Mouse (Mus musculus) central nervous system, embryonic 11.5 days (tissue): Measurements from ENCODE around the gene Cidec. TPM values are rescaled to one million over a fixed set of nuclear protein-coding genes. Genes with fewer than 3 reads are reported as not detected.

Experiments used
- polyA plus RNA-seq: library from polyadenylated mRNA; depleted of rRNA; stranded (reverse); fragments of >200 nt; gene quantifications from 2 replicates; pipeline ENCODE4 v1.2.3, GENCODE M21; 2012; rRNA removed

Gene Cidec
- polyA plus RNA-seq: 0.04 TPM in 2 replicates

DNA sequence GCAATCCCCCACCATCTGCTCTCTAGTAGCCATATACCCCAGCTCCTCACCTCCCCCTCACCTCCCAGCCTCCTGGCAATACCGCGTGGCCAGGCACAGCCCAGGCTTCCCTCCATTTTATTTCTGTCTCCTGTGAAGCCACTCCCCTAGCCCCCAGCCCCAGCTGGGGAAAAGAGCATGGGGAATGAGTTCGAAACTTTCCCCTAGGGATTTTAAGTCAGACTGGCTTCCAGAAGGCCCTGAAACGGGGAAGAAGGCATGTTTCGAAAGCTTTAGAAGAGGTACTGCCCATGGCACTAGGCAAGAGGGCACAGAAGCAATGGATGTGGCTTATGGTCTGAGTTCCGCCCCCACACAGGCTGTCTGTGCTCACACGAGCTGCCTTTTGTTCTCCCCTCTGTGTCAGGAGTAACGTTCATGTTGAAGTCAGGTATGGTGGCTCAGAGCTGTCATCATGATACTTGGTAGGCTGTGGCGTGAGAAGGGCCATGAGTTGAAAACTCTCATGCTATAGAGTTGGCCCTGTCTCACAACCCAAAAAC is at the start of gene Cidec:
Cidec (minus strand) TSS at position 97 of the 542 bp plus-strand sequence.

DNA sequence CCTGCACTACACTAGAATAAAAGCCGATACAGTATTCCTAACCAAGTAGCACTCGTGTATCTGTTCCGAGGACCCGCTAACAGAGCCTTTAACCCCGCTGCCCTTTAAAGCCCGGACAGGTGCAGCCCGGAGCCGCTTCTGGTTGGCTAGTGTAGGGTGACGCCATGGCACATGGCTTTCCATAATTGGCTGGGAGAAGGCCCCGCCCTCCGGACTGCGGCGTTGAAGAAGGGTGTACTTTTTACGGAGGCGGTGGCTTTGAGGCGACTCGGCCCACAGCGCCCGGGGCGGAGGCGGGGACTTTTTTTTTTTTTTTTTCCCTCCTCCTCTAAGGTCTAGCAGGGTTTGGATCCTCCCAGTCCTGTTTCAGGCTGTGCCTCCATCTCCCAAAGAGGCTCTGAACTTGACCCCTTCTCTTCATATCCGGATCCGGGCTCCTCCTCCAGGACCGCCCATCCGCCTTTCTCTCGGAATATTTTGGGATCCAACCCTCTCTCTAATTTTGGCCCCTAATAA is 47.6 kb upstream of the Cidec start, which contains the start of gene Creld1:
Creld1 (plus strand) TSS at position 198 of the 516 bp plus-strand sequence.

DNA sequence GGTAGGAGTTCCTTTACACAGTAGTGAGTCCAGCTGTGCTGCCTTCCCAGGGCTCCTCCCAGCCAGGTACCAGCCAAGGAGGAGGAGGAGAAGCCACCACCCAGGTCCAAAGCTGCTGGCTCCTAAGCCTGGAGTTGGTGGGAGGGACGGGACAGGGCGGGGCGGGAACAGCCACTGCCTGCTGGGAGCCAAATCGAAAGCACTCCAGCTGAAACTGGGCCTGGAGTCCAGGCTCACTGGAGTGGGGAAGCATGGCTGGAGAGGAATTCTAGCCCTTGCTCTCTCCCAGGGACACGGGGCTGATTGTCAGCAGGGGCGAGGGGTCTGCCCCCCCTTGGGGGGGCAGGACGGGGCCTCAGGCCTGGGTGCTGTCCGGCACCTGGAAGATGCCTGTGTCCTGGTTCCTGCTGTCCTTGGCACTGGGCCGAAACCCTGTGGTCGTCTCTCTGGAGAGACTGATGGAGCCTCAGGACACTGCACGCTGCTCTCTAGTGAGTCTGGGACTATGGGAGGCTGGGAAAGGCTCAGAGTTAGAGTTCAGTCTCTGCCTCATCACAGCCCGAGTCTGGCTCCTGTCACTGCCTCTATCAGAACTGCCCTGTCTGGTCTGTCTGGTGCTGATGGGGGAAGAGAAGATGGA is 35.9 kb upstream of the Cidec start, which contains the start of gene Il17rc:
Il17rc (plus strand) TSS at position 131 of the 640 bp plus-strand sequence.

DNA sequence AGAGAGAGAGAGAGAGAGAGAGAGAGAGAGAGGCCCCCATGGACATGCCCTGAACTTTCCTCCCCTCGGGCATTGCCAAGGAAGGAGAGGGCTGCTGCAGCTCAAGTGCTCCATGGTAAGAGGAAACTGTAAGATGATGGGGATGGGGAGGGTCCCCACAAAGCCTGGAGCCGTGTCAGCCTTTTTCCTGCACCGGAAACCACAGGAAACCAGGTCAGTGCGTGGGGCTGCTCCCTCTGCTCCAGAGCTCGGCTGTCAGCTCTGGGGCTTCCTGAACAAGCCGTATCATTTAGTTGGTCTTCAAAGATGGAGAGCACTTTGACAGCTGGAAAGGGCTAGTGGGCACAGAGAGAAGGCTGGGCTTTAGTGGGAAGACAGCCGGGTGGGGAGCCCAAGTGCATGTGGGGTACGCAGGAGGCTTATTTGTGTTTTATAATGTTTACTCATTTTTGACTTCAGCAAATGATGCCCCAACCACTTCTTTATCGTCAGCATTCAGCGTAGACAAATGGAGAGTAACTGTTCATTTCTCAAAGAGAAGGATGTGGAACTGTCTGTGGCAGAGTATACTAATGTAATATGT is 22.5 kb upstream of the Cidec start, which contains the start of gene Il17re:
Il17re (plus strand) TSS at position 533 of the 583 bp plus-strand sequence.

DNA sequence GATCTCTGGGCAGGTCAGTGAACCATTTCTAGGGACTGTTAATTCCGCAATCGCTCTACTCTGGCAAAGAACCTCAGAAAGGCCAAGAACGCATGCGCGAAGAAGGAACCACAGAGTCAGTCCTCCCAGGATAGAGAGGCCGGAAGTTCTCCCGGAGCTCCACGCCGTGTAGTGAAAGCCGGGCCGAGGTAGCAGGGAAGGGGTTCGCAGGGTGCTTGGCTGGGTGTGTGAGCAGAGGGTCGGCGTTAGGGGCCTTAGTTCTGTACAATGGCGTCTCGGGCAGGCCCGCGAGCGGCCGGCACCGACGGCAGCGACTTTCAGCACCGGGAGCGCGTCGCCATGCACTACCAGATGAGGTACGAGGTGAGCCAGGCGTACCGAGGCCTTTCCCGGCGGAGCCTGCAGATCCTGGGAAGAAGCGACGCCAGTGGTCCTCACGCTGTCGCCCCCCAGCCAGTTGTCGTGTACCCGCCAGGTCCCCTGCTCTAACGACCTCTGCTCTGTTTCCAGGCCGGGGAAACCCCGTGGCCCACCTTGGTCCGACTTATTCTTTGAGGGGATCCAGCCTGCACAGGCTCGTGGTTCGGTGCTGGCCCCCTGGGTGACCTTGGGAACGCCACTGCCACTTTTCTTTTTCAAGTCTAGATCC is 7.0 kb upstream of the Cidec start, which contains the start of gene Jagn1:
Jagn1 (plus strand) TSS at position 128 of the 649 bp plus-strand sequence.

DNA sequence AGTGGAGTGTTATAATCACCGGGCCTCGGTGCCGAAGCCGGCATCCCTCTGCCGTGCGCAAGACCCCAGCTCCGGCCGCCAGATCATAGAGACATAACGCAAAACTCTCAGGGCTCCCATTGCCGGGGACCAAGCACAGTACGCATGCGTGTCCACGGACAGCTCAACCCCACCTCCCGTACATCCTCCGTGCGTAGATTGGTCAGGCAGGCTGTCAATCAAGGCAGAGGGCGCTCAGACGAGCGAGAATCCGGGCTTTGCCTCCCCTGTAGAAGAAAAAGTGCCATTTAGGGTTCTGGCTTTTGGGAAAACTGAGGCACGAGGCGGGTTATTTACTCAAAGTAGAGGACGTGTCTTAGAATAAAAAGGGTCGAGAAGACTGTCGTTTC is 16.4 kb downstream of the Cidec start, which contains the start of gene Rpusd3:
Rpusd3 (minus strand) TSS at position 142 of the 389 bp plus-strand sequence.

DNA sequence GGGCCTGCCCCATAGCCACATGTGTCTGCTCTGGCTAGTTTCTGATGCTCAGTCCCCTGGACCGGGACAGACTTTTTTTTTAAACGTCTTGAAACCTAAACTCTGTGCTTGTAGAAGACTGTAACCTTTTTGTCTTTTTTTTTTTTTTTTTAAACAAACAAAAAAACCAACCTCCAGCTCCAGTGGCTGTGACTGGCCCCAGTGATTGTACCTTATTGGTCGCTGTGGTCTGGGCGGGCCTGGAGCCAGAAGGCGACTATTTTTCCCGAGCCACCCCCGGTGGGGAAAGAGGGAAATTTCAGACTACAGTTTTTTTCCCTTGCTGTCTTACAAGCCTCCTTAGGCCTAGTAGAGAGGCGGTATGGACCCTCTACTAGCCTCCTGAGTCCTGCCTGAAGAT is 46.6 kb downstream of the Cidec start, which contains the start of gene Ttll3:
Ttll3 (plus strand) TSS at position 301 of the 400 bp plus-strand sequence.

DNA sequence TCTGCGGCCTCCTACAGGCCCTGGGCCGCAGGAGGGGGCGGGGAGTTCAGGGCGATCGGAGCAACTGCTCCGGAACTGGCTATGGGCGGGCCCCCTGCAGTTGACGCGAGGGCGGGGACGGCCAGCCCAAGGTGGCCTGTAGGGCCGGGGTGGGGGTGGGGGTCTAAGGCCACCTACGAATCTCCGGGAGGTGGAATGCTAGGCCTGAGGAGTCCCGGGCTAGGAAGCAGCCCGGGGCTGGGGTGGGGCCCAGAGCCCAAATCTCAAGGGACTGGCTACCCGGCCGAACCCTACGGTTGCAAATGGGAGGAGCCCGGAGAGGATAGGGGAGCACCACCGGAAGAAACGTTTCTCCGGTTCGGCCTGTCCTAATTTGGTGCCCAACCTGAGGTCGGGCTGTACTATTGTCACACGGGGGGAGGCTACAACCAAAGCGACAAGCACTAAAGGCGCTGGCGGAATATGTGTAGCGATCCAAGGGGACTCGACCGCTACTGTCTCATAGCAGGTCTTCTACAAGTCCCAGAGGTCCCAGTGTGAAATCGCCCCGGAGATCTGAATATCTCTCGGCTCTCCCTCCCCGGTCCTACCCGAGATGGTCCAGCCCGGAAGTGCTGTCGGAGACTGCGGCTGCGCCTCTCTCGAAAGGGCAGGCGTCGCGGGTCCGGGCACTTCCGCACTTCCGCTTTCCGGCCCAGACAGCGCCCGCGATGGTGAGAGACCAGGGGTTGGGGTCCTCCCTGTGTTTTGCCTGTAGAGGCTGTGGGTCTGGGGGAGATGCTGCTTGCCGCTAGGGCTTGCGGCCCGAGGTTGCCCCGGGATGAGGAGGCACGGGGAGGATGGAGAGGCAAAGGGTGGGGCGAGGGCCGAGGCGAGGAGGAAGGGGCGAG is 57.8 kb downstream of the Cidec start, which contains the start of the genes Tada3 and Arpc4:
Tada3 (minus strand) TSS at position 388 of the 890 bp plus-strand sequence.
Arpc4 (plus strand) TSS at position 620 of the 890 bp plus-strand sequence.

Other genes starting within 250 kb of the Cidec start
- gene Lhfpl4, start 240.4 kb downstream of the Cidec start, polyA plus RNA-seq: 19.1 and 31.3 TPM in 2 replicates
- 26.0 and 31.0 TPM in 2 replicates for gene Mtmr14, start 197.9 kb downstream of the Cidec start, polyA plus RNA-seq
- gene Cpne9, start 153.5 kb downstream of the Cidec start, polyA plus RNA-seq: 0.11 and 0.37 TPM in 2 replicates
- gene Brpf1, start 128.6 kb downstream of the Cidec start, polyA plus RNA-seq: 44.3 and 47.2 TPM in 2 replicates
- 14.8 and 21.2 TPM in 2 replicates for gene Ogg1, start 108.8 kb downstream of the Cidec start, polyA plus RNA-seq
- gene Camk1, start 91.8 kb downstream of the Cidec start, polyA plus RNA-seq: 33.0 and 41.1 TPM in 2 replicates
- 42.3 and 67.4 TPM in 2 replicates for gene Tada3, start 57.9 kb downstream of the Cidec start, polyA plus RNA-seq
- gene Arpc4, start 57.6 kb downstream of the Cidec start, polyA plus RNA-seq: 106 and 112 TPM in 2 replicates
- gene Ttll3, start 46.5 kb downstream of the Cidec start, polyA plus RNA-seq: 13.6 and 16.4 TPM in 2 replicates
- gene Rpusd3, start 16.4 kb downstream of the Cidec start, polyA plus RNA-seq: 28.4 and 33.2 TPM in 2 replicates
- gene Jagn1, start 6.8 kb upstream of the Cidec start, polyA plus RNA-seq: 34.3 and 56.9 TPM in 2 replicates
- gene Il17re, start 22.7 kb upstream of the Cidec start, polyA plus RNA-seq: 0.66 and 1.4 TPM in 2 replicates
- gene Il17rc, start 35.7 kb upstream of the Cidec start, polyA plus RNA-seq: 2.8 and 3.6 TPM in 2 replicates
- gene Creld1, start 47.5 kb upstream of the Cidec start, polyA plus RNA-seq: 21.3 and 43.5 TPM in 2 replicates
- 1.3 and 1.7 TPM in 2 replicates for gene Prrt3, start 66.2 kb upstream of the Cidec start, polyA plus RNA-seq
- 27.6 and 47.2 TPM in 2 replicates for gene Emc3, start 95.9 kb upstream of the Cidec start, polyA plus RNA-seq
- gene Fancd2, start 95.9 kb upstream of the Cidec start, polyA plus RNA-seq: 16.9 and 20.6 TPM in 2 replicates
- gene Fancd2os, start 165.0 kb upstream of the Cidec start, polyA plus RNA-seq: 0.07 TPM in 1 of 2 replicates, not detected in the other
- 189 and 208 TPM in 2 replicates for gene Brk1, start 169.0 kb upstream of the Cidec start, polyA plus RNA-seq
- gene Vhl, start 188.2 kb upstream of the Cidec start, polyA plus RNA-seq: 33.9 and 52.3 TPM in 2 replicates
- 6.1 and 10.3 TPM in 2 replicates for gene Irak2, start 202.7 kb upstream of the Cidec start, polyA plus RNA-seq